Mouse (Mus musculus) midbrain, postnatal 0 days (tissue): ENCODE results near the gene Tnfrsf4. TPM values are rescaled to one million over a fixed set of nuclear protein-coding genes. Genes with fewer than 3 reads are reported as not detected.

Experiments
- ATAC-seq: fragments of 200-750 bp; cut with Nextera tagmentation; 2 replicates; pipeline ENCODE4 v1.8.0; 2017; ENCODE audit warnings: moderate number of reproducible peaks, mild to moderate bottlenecking, moderate TSS enrichment, moderate library complexity; ENCODE audit not compliant: low FRiP score
- DNase-seq: peaks from one replicate; pipeline ENCODE4 v3.0.0-alpha.2; 2015; ENCODE audit warnings: low spot score
- H3K27ac ChIP-seq: fragments of 300-500 bp; sonication (generic); 2 replicates; pipeline ENCODE4 v1.5.1; 2014; ENCODE audit warnings: low read depth, mild to moderate bottlenecking, low read length, mixed read lengths
- H3K27me3 ChIP-seq: fragments of 300-500 bp; sonication (generic); 2 replicates; pipeline ENCODE4 v1.6.1; 2014; ENCODE audit warnings: low read length, control low read depth, mixed read lengths; ENCODE audit not compliant: insufficient read depth
- H3K36me3 ChIP-seq: fragments of 300-500 bp; sonication (generic); 2 replicates; pipeline ENCODE4 v1.6.1; 2014; ENCODE audit warnings: low read length, control low read depth, mixed read lengths; ENCODE audit not compliant: insufficient read depth
- H3K4me1 ChIP-seq: fragments of 300-500 bp; sonication (generic); 2 replicates; pipeline ENCODE4 v1.6.1; 2014; ENCODE audit warnings: mild to moderate bottlenecking, control low read depth, antibody characterized with exemption, low read length, mixed read lengths; ENCODE audit not compliant: insufficient read depth
- H3K4me2 ChIP-seq: fragments of 300-500 bp; sonication (generic); 2 replicates; pipeline ENCODE4 v1.6.1; 2014; ENCODE audit warnings: low read depth, mild to moderate bottlenecking, low read length, mixed read lengths; ENCODE audit not compliant: poor library complexity, severe bottlenecking
- H3K4me3 ChIP-seq: fragments of 300-500 bp; sonication (generic); 2 replicates; pipeline ENCODE4 v1.5.1; 2014; ENCODE audit warnings: low read depth, mild to moderate bottlenecking, low read length, moderate library complexity
- H3K9ac ChIP-seq: fragments of 300-500 bp; sonication (generic); replicated peaks from 2 replicates; pipeline ENCODE4 v1.6.1; 2014; ENCODE audit warnings: mild to moderate bottlenecking, low read length, moderate library complexity, mixed read lengths; ENCODE audit not compliant: poor library complexity, severe bottlenecking
- H3K9me3 ChIP-seq: fragments of 300-500 bp; sonication (generic); 2 replicates; pipeline ENCODE4 v1.6.1; 2016; ENCODE audit warnings: low read length, control low read depth
- CTCF ChIP-seq: IDR thresholded peaks from 2 replicates; pipeline ENCODE4 v1.5.1; 2016; ENCODE audit warnings: antibody characterized with exemption, mild to moderate bottlenecking
- WGBS: fragments of 180-500 bp; shearing (Covaris S2); extraction: QIAGEN DNeasy Blood & Tissue Kit; methylation state at CpG from one replicate; pipeline ENCODE4 v1.1.7; 2014; 5-methylcytosine and 5-hydroxymethylcytosine counted together
- polyA plus RNA-seq: library from polyadenylated mRNA; unstranded; fragments of >200 nt; fragmentation: Nextera tagmentation; extraction: Ambion mirVana; gene quantifications from 2 replicates; pipeline ENCODE4 v1.2.1, GENCODE M21; 2015
- total RNA-seq: library from RNA; depleted of rRNA; stranded (reverse); fragments of >200 nt; gene quantifications from 2 replicates; pipeline ENCODE4 v1.2.3, GENCODE M21; 2014

Gene Tnfrsf4
- total and polyA plus RNA-seq, 2 experiments from 2014 or later = 0.78 to 1.4 TPM

DNA sequence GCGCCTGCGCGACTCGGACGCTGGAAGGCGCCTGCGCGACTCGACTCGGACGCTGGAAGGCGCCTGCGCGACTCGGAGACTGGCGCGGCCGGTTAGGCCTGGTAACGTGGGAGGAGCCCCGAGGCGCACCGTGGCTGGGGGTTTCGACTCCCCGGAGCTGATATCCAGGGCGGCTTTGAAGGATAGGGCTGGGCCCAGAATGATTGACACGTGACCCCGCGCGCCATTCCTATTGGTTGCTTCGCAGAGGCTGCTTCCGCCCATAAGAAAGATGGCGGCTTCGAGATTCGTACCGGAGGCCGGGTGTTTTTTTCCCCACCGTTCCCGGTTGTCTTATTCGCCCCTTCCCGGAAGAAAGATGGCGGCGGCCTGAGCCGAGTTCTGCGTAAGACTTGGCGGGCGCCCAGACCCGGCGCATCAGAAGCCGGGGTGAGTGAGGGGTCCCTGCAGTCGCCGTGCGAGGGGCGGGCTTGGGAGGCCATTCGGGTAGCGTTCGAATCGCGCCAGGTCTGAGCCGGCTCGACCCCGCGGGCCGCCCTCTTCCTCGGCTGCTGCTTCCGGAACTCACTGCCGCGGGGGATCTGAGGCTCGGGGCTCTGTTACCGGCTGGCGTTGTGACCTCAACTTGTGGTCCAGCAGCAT, 20.6 kb upstream of the Tnfrsf4 start:
- DNase-seq (peak; percentile 97), ATAC-seq (peak; percentile 87)
- peaks cover 7% of the 10 kb centered on the region for H3K4me1 ChIP-seq
- H3K9me3 ChIP-seq = no peaks in the 10 kb centered on the region
- H3K4me2 ChIP-seq = peak overlapping the region; percentile 58
- peak overlapping the region; percentile 89 for H3K27ac ChIP-seq
- under 1% methylated on average over 63 of the region's 70 CpGs for WGBS
- TF ChIP-seq CTCF = peak; percentile 29; the same call in 1 of the 2 replicates
- peak overlapping the region; percentile 77 for H3K9ac ChIP-seq
- no peaks in the 10 kb centered on the region for H3K27me3 ChIP-seq
- peaks cover 18% of the 10 kb centered on the region; the same call in 1 of the 2 replicates for H3K36me3 ChIP-seq
- peak overlapping the region; percentile 73 for H3K4me3 ChIP-seq

DNA sequence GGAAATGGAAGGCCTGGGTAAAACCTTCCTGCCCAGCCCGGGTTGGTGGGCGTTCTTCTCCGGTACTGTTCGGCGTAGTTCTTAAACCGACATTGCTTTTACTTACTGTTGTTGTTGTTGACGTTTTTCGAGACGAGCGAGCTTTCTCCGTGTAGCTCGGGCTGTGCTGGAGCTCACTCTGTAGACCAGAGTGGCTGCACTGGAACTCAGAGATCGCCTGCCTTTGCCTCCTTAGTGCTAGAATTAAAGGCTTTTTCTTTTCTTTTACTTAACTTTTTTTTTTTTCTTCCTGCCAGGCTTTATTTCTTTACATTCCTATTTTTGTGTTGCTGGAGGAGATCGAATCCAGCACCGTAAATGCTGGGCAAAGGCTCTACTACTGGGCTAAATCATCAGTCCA, 20.0 kb upstream of the Tnfrsf4 start:
- Histone ChIP-seq H3K36me3 (peaks cover 21% of the 10 kb centered on the region; the same call in 1 of the 2 replicates), H3K4me3 (peak overlapping the region; percentile 73), H3K4me2 (peak overlapping the region; percentile 58), H3K27me3 (no peaks in the 10 kb centered on the region), H3K27ac (peak overlapping the region; percentile 89), H3K9ac (peak overlapping the region; percentile 77), H3K9me3 (no peaks in the 10 kb centered on the region), H3K4me1 (peaks cover 7% of the 10 kb centered on the region)
- DNase-seq (no peak), ATAC-seq (no peak)
- no peak for TF ChIP-seq CTCF
- WGBS = 4% methylated on average over 15 of the region's 15 CpGs

DNA sequence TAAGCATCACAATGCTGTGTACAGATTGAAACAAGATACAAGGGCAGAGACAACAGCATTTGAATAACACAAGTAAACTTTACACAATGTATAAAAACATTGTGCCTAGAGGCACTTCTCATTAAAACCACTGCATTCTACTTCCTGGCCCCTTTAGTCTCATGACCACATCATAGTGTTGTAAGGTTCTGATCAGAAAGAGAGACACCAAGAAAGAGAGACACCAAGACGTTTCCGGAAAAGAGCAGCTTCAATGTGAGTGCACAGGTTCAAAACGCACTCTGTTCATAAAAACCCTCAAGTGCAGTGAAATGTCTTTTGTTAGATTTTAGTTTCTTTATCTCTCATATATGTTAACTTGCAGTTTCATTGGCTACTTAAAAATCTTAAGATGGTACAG, 9.5 kb upstream of the Tnfrsf4 start:
- ATAC-seq (no peak), DNase-seq (no peak)
- peaks cover 61% of the 10 kb centered on the region for H3K36me3 ChIP-seq
- no peaks in the 10 kb centered on the region for H3K9me3 ChIP-seq
- no peak for TF ChIP-seq CTCF
- H3K27me3 ChIP-seq = no peaks in the 10 kb centered on the region
- no peak overlapping the region for H3K9ac ChIP-seq
- no peak overlapping the region for H3K4me3 ChIP-seq
- no peak overlapping the region for H3K27ac ChIP-seq
- no peaks in the 10 kb centered on the region for H3K4me1 ChIP-seq
- H3K4me2 ChIP-seq = no peak overlapping the region
- 94% methylated on average over 3 of the region's 3 CpGs for WGBS

DNA sequence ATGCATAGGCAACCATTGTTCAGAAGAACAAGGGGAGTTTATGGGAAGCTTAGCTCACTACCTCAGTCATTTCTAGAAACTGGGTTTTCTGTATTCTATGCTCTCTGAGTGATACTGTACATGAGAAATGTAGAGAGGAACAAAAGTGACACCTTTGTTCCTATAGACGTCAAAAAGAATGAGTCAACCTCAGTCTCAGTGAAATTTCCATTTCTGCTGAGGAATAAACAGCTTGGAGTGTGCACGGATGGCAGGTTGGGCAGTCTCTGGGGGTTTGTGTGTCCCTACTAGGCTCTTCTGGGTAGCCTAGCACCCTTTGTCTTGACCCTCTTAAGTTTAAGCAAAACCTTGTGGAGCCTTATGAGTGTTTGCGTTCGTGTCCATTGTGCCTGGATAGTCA, 5.3 kb upstream of the Tnfrsf4 start:
- no peak for ATAC-seq
- Histone ChIP-seq H3K9ac (no peak overlapping the region), H3K4me2 (no peak overlapping the region), H3K4me3 (no peak overlapping the region), H3K36me3 (peaks cover 57% of the 10 kb centered on the region), H3K4me1 (no peaks in the 10 kb centered on the region), H3K27ac (no peak overlapping the region), H3K9me3 (no peaks in the 10 kb centered on the region), H3K27me3 (no peaks in the 10 kb centered on the region)
- TF ChIP-seq CTCF = no peak
- DNase-seq = no peak
- WGBS = 94% methylated on average over 4 of the region's 4 CpGs

DNA sequence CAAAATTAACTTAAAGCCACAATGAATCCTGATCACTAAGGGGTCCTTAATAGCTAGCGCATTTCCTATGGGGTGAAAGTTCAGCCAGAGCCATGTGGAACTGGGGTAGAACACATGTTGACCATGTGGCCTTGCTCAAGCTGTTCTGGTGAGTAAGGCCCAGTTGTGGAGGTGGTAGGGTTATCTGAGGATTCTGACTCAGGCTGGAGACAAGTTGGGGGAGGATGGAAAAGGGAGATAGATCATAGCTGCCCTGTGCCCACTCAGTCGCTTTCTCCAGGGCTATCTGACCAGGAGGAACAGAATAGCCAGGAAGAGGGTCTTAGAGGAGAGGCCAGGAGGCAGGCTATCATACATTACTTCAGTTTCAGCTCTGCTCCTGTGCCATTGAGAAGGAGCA, 793 bp downstream of the Tnfrsf4 start:
- WGBS = 93% methylated on average over 2 of the region's 2 CpGs
- H3K4me1 ChIP-seq = no peaks in the 10 kb centered on the region

DNA sequence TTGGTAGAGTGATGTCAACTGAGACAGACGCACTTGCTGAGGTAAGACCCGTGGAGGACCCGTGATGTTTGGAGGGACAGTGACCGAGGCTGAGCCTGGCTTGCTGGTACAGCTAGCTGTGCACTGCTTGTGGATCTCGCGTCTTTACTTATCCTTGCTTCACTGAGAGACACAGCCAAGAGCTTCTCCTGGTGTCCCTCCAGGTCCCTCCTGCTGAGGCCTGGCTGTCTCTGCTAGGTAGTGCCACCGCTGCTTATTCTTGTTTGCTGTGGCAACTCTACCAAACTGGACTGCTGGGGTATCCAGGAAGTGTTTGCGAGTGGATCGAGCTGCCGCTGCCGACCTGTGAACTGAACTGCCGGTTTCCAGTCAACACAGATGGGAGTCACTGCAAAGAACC, 6.1 kb downstream of the Tnfrsf4 start:
- H3K27me3 ChIP-seq = no peaks in the 10 kb centered on the region
- H3K36me3 ChIP-seq = peaks cover 20% of the 10 kb centered on the region
- DNase-seq (no peak), ATAC-seq (no peak)
- no peak overlapping the region for H3K27ac ChIP-seq
- no peak overlapping the region for H3K4me3 ChIP-seq
- H3K9ac ChIP-seq = no peak overlapping the region
- no peak overlapping the region for H3K4me2 ChIP-seq
- 90% methylated on average over 12 of the region's 12 CpGs for WGBS
- H3K9me3 ChIP-seq = no peaks in the 10 kb centered on the region
- H3K4me1 ChIP-seq = no peaks in the 10 kb centered on the region
- no peak for TF ChIP-seq CTCF

More for the DNA sequence above, 793 bp downstream of the Tnfrsf4 start:
- peaks cover 43% of the 10 kb centered on the region for H3K36me3 ChIP-seq
- H3K9me3 ChIP-seq = no peaks in the 10 kb centered on the region
- DNase-seq (no peak), ATAC-seq (no peak)
- no peak overlapping the region for H3K9ac ChIP-seq
- TF ChIP-seq CTCF = no peak
- H3K27ac ChIP-seq = no peak overlapping the region
- H3K4me2 ChIP-seq = no peak overlapping the region
- H3K4me3 ChIP-seq = no peak overlapping the region
- no peaks in the 10 kb centered on the region for H3K27me3 ChIP-seq
